In the genomic region with DNA sequence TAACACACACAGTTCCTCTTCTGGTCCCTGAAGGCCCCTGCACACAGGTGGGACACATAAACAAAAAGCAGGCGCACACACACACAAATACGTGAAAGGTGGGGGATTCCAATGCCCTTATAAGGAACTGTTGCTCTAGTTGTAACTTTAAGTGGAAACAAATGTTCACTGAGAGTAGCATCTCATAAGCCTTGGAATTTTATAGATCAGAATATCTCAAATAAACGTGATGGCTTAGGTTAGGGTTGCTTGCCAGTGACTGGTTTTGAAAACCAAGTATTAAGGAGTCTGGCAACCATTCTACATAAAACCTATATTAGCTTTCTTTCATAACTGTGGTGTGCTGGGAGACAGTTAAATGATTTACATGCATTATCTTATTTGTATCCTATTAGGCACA, we compare ENCODE assay signal across 25 mouse cellular contexts.
DNase-seq lines count a peak whose midpoint lies in the region; ATAC-seq and TF ChIP-seq lines count a peak whose summit lies in the region.
"Had no signal": no experiment of that assay in that cellular context is flagged by ENCODE, and none has a peak within 500 bp of the region (broad histone marks: within the 10 kb centered on the region; RNA-seq: fewer than 3 reads in every experiment).

No protein-coding gene starts in this region.

- WGBS in embryonic facial prominence, embryonic 13.5 days, result 35% methylated on average over 3 of the region's 3 CpGs
- 72% methylated on average over 3 of the region's 3 CpGs for WGBS in embryonic facial prominence, embryonic 10.5 days
- WGBS in lung, embryonic 14.5 days, result 52% methylated on average over 3 of the region's 3 CpGs
- 55% methylated on average over 3 of the region's 3 CpGs for WGBS in lung, embryonic 16.5 days

- no peak overlapping the region for H3K4me3 ChIP-seq in embryonic facial prominence, embryonic 13.5 days
- no peak overlapping the region for H3K4me3 ChIP-seq in embryonic facial prominence, embryonic 10.5 days
- H3K4me3 ChIP-seq in lung, embryonic 14.5 days (ENCODE audit: low read depth, low read length), result no peak overlapping the region
- H3K4me3 ChIP-seq in lung, embryonic 16.5 days (ENCODE audit: low read length), result no peak overlapping the region
- H3K4me3 ChIP-seq: erythroblast, embryonic 14.5 days; forebrain, embryonic 10.5 days; forebrain, embryonic 12.5 days had no signal

- no peak for ATAC-seq in embryonic facial prominence, embryonic 13.5 days (ENCODE audit: insufficient number of reproducible peaks, insufficient read depth, low FRiP score, low TSS enrichment, low read depth)
- no peak for ATAC-seq in lung, embryonic 14.5 days (ENCODE audit: insufficient read depth)
- ATAC-seq in lung, embryonic 16.5 days (ENCODE audit: low read depth), result no peak
- ATAC-seq: activated CD4-positive, CD25-positive, alpha-beta regulatory T cell, adult 4 months; CD4-positive, CD25-positive, alpha-beta regulatory T cell, adult 4 months; forebrain, embryonic 14.5 days; forebrain, postnatal 0 days; Patski had no signal

- no peak for TF ChIP-seq CTCF in lung, embryonic 14.5 days (IDR thresholded peaks at IDR 0.05; ENCODE audit: low read depth)

- H3K9me3 ChIP-seq in embryonic facial prominence, embryonic 13.5 days, result no peaks in the 10 kb centered on the region
- H3K9me3 ChIP-seq in embryonic facial prominence, embryonic 10.5 days, result no peaks in the 10 kb centered on the region
- H3K9me3 ChIP-seq in lung, embryonic 14.5 days (ENCODE audit: low read depth, low read length), result no peaks in the 10 kb centered on the region
- H3K9me3 ChIP-seq in lung, embryonic 16.5 days (ENCODE audit: control insufficient read depth, low read length), result no peaks in the 10 kb centered on the region
- H3K9me3 ChIP-seq: forebrain, embryonic 10.5 days; forebrain, embryonic 12.5 days had no signal

- no peak overlapping the region for H3K4me2 ChIP-seq in embryonic facial prominence, embryonic 13.5 days
- no peak overlapping the region for H3K4me2 ChIP-seq in lung, embryonic 14.5 days
- no peak overlapping the region for H3K4me2 ChIP-seq in lung, embryonic 16.5 days (ENCODE audit: low read depth, low read length)
- H3K4me2 ChIP-seq: forebrain, embryonic 12.5 days had no signal

- no peak overlapping the region for H3K9ac ChIP-seq in embryonic facial prominence, embryonic 13.5 days
- no peak overlapping the region for H3K9ac ChIP-seq in lung, embryonic 14.5 days
- H3K9ac ChIP-seq in lung, embryonic 16.5 days (ENCODE audit: low read length), result no peak overlapping the region
- H3K9ac ChIP-seq: forebrain, embryonic 12.5 days; forebrain, postnatal 0 days had no signal

- peaks cover 12% of the 10 kb centered on the region for H3K4me1 ChIP-seq in embryonic facial prominence, embryonic 13.5 days
- H3K4me1 ChIP-seq in embryonic facial prominence, embryonic 10.5 days, result peaks cover 5% of the 10 kb centered on the region
- no peaks in the 10 kb centered on the region for H3K4me1 ChIP-seq in lung, embryonic 14.5 days (ENCODE audit: insufficient read depth)
- peaks cover 3% of the 10 kb centered on the region; the same call in 1 of the 2 replicates for H3K4me1 ChIP-seq in lung, embryonic 16.5 days (replicated peaks; ENCODE audit: control insufficient read depth, insufficient read depth, low read length)
- H3K4me1 ChIP-seq: forebrain, embryonic 10.5 days; forebrain, embryonic 12.5 days had no signal

- H3K36me3 ChIP-seq in embryonic facial prominence, embryonic 13.5 days, result no peaks in the 10 kb centered on the region
- no peaks in the 10 kb centered on the region for H3K36me3 ChIP-seq in embryonic facial prominence, embryonic 10.5 days (replicated peaks)
- no peaks in the 10 kb centered on the region for H3K36me3 ChIP-seq in lung, embryonic 14.5 days (ENCODE audit: insufficient read depth)
- H3K36me3 ChIP-seq in lung, embryonic 16.5 days (ENCODE audit: control insufficient read depth, insufficient read depth, low read length), result no peaks in the 10 kb centered on the region
- H3K36me3 ChIP-seq: forebrain, embryonic 10.5 days; forebrain, embryonic 12.5 days; G1E had no signal

- H3K27me3 ChIP-seq in embryonic facial prominence, embryonic 13.5 days, result no peaks in the 10 kb centered on the region
- H3K27me3 ChIP-seq in embryonic facial prominence, embryonic 10.5 days (replicated peaks; ENCODE audit: low read depth, poor library complexity, severe bottlenecking), result no peaks in the 10 kb centered on the region
- no peaks in the 10 kb centered on the region for H3K27me3 ChIP-seq in lung, embryonic 14.5 days (ENCODE audit: insufficient read depth, low read length)
- no peaks in the 10 kb centered on the region for H3K27me3 ChIP-seq in lung, embryonic 16.5 days (ENCODE audit: control insufficient read depth, insufficient read depth, low read depth, low read length)
- H3K27me3 ChIP-seq: forebrain, embryonic 12.5 days; Patski had no signal

- H3K27ac ChIP-seq in embryonic facial prominence, embryonic 13.5 days, result 0 out of 2 replicates have a peak overlapping the region, but pooled peaks have one; percentile 1
- no peak overlapping the region for H3K27ac ChIP-seq in embryonic facial prominence, embryonic 10.5 days (replicated peaks)
- H3K27ac ChIP-seq in lung, embryonic 14.5 days (ENCODE audit: low read depth), result peak overlapping the region; percentile 63
- H3K27ac ChIP-seq in lung, embryonic 16.5 days (ENCODE audit: low read length), result peak overlapping the region; percentile 60
- H3K27ac ChIP-seq: forebrain, embryonic 10.5 days; forebrain, embryonic 12.5 days had no signal

- no peak for DNase-seq in embryonic facial prominence, embryonic 10.5 days (ENCODE audit: low spot score)
- DNase-seq in lung, embryonic 14.5 days, result no peak
- DNase-seq in lung, postnatal 14 days, result no peak
- no peak for DNase-seq in lung, postnatal 36 days
- no peak for DNase-seq in heart, postnatal 25 days (ENCODE audit: low spot score)
- DNase-seq: adrenal gland, adult 8-10 months; adrenal gland, postnatal 14 days; adrenal gland, postnatal 36 days; B cell, adult 2 months; cerebellum, adult 11-12 months; cerebellum, adult 2 months; cerebellum, adult 9-10 months; cerebellum, postnatal 10 days; cerebellum, postnatal 25 days; forebrain, postnatal 0 days had no signal

- intact Hi-C loops in heart, postnatal 25 days (cut with DNase I), result no loop called here
